Mouse (Mus musculus): Measurements from ENCODE around the gene Upf3b.
A peak's percentile ranks its signal among the peaks of the same experiment; 100 is the strongest.
"Not testable (repeated sequence)": the region's sequence is repeated elsewhere in the genome, so short reads cannot be mapped to it uniquely, and the experiment has no call there.

The Upf3b gene

DNA sequence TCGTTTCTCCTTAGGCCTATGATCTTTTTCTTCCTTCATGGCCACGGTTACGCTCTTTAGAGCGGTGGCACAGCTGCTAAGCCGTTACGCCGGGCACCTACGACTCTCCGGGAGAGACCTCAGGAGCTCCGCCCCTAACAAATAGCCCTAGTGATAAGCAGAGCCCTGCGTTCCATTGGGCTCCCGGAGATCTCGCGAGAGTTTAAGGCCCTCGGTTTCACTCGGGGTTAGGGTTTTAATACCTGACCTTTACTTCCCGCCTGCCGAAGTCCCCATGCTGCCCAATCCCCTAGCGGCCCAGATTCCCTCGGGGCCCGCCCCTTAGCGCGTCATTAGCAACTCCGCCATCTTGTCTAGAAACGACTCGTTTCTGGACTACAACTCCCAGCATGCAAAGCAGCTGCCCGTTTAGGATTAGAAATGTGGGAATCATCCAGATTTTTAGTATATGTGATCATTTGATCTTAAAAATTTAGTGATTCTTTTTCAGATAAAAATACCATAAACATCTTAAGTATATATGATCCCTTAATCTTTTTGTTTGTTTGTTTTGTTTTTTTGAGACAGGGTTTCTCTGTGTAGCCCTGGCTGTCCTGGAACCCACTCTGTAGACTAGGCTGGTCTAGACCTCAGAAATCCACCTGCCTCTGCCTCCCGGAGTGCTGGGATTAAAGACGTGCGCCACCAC is at the start of gene Upf3b:
Gene Upf3b (minus strand): TSS at position 130 of the 688 bp plus-strand sequence.
- DNase-seq (ENCODE audit: low spot score), result peak; percentile 62

- DNase-seq (ENCODE audit: low spot score), result no peak
Measured at GRCm38 (mm10) chrX:37157839-37158238, 47.7 kb upstream of the Upf3b start.

DNA sequence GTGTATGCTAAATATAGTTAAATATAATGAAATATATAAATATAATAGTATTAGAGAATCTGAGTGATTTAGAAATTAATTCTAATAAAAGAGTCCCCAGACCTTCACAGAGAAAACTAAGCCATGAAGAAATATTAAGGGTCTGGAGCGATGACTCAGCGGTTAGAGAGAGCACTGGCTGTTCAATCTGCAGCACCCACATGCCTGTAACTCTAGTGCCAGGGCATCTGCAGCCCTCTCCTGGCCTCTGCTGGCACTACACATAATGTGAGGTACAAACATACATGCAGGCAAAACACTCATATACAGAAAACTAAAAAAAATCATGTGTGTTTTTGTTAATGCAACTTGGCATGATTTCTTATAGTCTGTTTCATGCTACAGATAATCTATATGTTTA is 34.8 kb upstream of the Upf3b start:
- no peak for DNase-seq (ENCODE audit: low spot score)

- not testable (repeated sequence) for DNase-seq (ENCODE audit: low spot score)
Measured at GRCm38 (mm10) chrX:37144498-37144897, 34.4 kb upstream of the Upf3b start.

- no peak for DNase-seq (ENCODE audit: low spot score)
Measured at GRCm38 (mm10) chrX:37141732-37142131, 31.6 kb upstream of the Upf3b start.

DNA sequence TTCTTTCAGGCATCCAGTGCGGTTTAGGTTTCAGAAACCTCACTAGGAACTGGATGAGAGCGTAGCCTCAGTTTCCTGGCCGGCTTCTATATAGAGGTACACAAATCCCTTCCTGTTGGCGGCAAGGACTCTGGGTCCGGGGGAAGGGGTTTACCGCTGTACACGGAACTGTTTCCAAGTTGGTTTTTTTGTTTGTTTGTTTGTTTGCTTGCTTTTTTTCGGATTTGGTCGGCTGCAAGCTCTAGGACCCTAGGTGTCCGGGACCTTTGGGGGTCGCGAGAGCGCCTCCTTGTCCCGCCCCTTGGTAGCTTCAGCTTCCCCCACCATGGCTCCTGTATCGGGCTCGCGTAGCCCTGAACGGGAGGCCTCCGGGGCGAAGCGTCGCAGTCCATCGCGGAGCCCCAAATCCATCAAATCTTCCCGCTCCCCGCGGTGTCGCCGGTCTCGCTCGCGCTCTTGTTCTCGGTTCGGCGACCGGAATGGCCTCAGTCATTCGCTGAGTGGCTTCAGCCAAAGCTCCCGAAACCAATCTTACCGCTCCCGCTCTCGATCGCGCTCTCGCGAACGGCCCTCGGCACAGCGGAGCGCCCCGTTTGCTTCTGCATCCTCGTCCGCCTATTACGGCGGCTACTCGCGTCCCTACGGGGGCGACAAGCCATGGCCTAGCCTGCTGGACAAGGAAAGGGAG is 16.7 kb upstream of the Upf3b start, which contains the start of gene Nkap:
Gene Nkap (plus strand): TSS at position 125 of the 688 bp plus-strand sequence.
- DNase-seq (ENCODE audit: low spot score), result peak; percentile 68

DNA sequence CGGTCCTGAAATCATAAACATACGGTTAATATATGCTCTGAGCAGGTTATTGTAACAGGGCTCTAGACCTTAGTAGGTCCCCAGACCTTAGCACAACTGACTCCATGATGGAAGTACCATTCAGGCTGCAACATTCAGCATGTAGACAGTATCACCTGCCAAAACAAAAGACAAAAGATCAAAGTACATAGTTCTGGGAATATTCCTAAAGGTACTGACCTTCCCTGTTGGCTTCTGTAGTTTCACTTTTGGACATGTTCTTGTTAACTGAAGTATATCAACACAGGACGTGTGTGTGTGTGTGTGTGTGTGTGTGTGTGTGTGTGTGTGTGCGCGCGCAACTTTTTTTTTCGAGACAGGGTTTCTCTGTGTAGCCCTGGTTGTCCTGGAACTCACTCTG is 15.4 kb upstream of the Upf3b start:
- no peak for DNase-seq (ENCODE audit: low spot score)

GRCm38 (mm10) chrX:37120212-37120611 is 10.1 kb upstream of the Upf3b start:
- DNase-seq (ENCODE audit: low spot score), result no peak

GRCm38 (mm10) chrX:37119585-37119984 is 9.5 kb upstream of the Upf3b start:
- DNase-seq (ENCODE audit: low spot score), result no peak

- DNase-seq (ENCODE audit: low spot score), result no peak
Measured at GRCm38 (mm10) chrX:37117085-37117484, 7.0 kb upstream of the Upf3b start.

DNA sequence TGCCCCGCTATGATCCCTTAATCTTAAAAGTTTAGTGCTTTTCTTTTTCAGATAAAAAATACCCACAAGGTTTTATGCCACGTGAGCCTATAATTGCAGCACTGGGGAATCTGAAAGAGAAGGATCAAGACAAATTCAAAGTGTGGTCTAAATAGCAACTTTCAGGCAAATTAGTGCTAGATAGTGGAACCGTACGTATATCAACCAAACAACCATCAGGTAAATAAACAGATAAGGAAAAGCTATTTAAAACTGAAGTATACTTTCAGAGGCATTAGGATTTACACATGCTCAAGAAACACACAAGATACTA is 715 bp upstream of the Upf3b start:
- DNase-seq (ENCODE audit: low spot score), result no peak

- DNase-seq (ENCODE audit: low spot score), result no peak
Measured at GRCm38 (mm10) chrX:37109526-37110192, 463 bp downstream of the Upf3b start.

GRCm38 (mm10) chrX:37103826-37104225 is 6.3 kb downstream of the Upf3b start:
- DNase-seq (ENCODE audit: low spot score), result no peak

DNA sequence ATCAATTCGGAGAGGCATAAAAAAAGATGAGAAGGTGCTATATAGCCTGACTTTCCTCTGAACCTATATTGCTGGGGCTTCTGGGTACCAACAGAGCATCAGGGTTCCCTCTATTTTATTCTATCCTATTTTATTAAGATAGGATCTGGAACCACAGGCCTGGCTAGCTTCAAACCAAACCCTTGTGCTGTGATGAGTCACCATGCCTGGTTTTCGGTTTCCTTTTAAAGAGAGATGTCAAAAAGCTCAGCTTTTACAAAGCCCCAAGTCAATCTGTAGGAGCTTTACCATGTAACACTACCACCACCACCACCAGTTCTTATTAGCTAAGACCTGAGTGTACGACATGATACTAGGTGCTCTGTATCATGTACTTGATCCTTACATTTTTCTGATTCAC is 11.4 kb downstream of the Upf3b start:
- no peak for DNase-seq (ENCODE audit: low spot score)

- DNase-seq (ENCODE audit: low spot score), result no peak
Measured at GRCm38 (mm10) chrX:37095106-37095768, 14.9 kb downstream of the Upf3b start.

DNA sequence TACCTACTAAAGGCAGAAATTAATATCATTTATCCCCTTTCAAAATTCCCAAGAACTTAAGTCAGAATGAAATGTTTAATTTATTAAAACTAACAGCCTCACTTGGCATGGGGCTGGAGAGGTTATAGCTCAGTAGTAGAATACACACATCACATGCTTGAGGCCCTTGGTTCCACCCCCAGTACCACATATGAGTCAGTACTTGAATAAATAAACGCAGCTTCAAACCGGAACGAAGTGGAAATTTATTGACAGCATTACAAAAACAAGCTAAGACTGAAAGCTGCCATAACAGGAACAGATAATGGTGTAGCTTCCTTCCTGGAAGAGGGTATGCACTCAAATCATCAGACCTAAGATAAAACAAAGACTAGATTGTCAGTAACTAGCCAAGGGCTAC is 18.7 kb downstream of the Upf3b start:
- no peak for DNase-seq (ENCODE audit: low spot score)

DNA sequence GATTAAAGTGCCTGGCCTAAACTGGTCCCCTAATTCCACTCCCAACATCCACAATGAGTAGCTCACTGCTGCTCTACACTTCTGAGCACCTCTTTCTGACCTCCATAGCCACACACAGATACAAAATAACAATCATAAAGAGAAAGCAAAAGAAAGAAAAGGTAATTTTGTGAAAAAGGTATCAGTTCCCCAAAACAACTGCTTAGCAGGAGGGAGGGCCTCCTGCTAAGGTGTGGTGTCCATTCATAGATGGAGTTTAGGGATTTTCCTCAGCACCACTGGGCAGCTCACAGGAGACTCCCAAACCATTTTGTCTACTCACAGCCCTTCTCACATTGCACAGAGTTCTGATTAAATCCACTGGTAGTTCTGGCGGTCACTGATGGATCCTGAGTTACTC is 21.3 kb downstream of the Upf3b start:
- DNase-seq (ENCODE audit: low spot score), result no peak

GRCm38 (mm10) chrX:37085665-37086064 is 24.5 kb downstream of the Upf3b start:
- no peak for DNase-seq (ENCODE audit: low spot score)

GRCm38 (mm10) chrX:37084927-37085660 is 25.0 kb downstream of the Upf3b start, which contains the start of gene Rpl39:
Rpl39 (minus strand) TSS chrX:37085402.
- DNase-seq (ENCODE audit: low spot score), result peak; percentile 65

DNA sequence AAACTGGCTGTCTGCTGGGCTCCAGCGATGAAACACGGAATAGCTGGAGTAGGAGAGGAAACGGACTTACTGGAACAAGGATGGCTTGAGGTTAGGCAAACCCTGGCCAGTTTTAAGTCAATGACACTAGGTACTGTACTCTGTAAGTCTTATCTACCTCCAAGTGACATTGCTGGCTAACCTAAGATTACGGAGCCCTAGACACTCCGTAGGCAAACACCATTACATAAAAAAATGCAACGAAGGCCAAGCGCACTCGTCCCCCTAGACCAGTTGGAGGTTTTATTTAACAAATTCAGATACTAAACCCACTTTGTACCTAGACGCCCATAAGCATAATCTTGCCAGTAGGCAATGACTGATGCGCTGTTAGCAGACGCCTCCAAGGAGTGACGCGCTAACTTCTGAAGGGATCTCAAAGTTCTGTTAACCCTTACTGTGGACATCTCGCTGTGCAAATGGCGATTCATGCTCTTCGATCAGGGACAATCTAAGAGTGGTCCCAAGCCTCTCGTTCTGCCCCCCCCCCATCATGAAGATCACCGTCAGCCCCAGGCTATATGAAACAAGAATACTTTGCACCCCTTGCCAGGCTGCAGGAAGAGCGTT is 25.7 kb downstream of the Upf3b start:
- no peak for DNase-seq (ENCODE audit: low spot score)

- DNase-seq (ENCODE audit: low spot score), result no peak
Measured at GRCm38 (mm10) chrX:37081194-37081593, 28.9 kb downstream of the Upf3b start.

Data from ovary, postnatal 14 days (tissue).